Mouse (Mus musculus) stomach, embryonic 16.5 days (tissue): Measurements from ENCODE around the gene Hbq1b. TPM values are rescaled to one million over a fixed set of nuclear protein-coding genes. Genes with fewer than 3 reads are reported as not detected.

ENCODE experiments used
- ATAC-seq: fragments of 200-750 bp; cut with Nextera tagmentation; 2 replicates; pipeline ENCODE4 v1.8.0; 2017; ENCODE audit warnings: moderate number of reproducible peaks, moderate TSS enrichment; ENCODE audit not compliant: insufficient read depth, low FRiP score
- H3K27ac ChIP-seq: fragments of 300-500 bp; sonication (generic); 2 replicates; pipeline ENCODE4 v1.5.1; 2014; ENCODE audit warnings: low read length
- H3K27me3 ChIP-seq: fragments of 300-500 bp; sonication (generic); 2 replicates; pipeline ENCODE4 v1.6.1; 2014; ENCODE audit warnings: low read length, control low read depth, mixed read lengths; ENCODE audit not compliant: control insufficient read depth, insufficient read depth
- H3K36me3 ChIP-seq: fragments of 300-500 bp; sonication (generic); 2 replicates; pipeline ENCODE4 v1.6.1; 2014; ENCODE audit warnings: low read length; ENCODE audit not compliant: control insufficient read depth, insufficient read depth
- H3K4me1 ChIP-seq: fragments of 300-500 bp; sonication (generic); 2 replicates; pipeline ENCODE4 v1.6.1; 2014; ENCODE audit warnings: low read length, control low read depth, mixed read lengths; ENCODE audit not compliant: control insufficient read depth, insufficient read depth
- H3K4me2 ChIP-seq: fragments of 300-500 bp; sonication (generic); 2 replicates; pipeline ENCODE4 v1.6.1; 2014; ENCODE audit warnings: low read depth, low read length, mixed read lengths
- H3K4me3 ChIP-seq: fragments of 300-500 bp; sonication (generic); replicated peaks from 2 replicates; pipeline ENCODE4 v1.5.1; 2014; ENCODE audit warnings: mild to moderate bottlenecking, low read length
- H3K9ac ChIP-seq: fragments of 300-500 bp; sonication (generic); 2 replicates; pipeline ENCODE4 v1.6.1; 2014; ENCODE audit warnings: low read length
- H3K9me3 ChIP-seq: fragments of 300-500 bp; sonication (generic); replicated peaks from 2 replicates; pipeline ENCODE4 v1.6.1; 2016; ENCODE audit warnings: low read length, control low read depth; ENCODE audit not compliant: control insufficient read depth
- WGBS: fragments of 180-500 bp; shearing (Covaris S2); extraction: QIAGEN DNeasy Blood & Tissue Kit; methylation state at CpG from one replicate; pipeline ENCODE4 v1.1.7; 2014; 5-methylcytosine and 5-hydroxymethylcytosine counted together
- polyA plus RNA-seq: library from polyadenylated mRNA; unstranded; fragments of >200 nt; fragmentation: Nextera tagmentation; extraction: Ambion mirVana; gene quantifications from 2 replicates; pipeline ENCODE4 v1.2.1, GENCODE M21; 2015

Hbq1b gene
- polyA plus RNA-seq, 1 experiment from 2014 or later: 5.5 TPM

DNA sequence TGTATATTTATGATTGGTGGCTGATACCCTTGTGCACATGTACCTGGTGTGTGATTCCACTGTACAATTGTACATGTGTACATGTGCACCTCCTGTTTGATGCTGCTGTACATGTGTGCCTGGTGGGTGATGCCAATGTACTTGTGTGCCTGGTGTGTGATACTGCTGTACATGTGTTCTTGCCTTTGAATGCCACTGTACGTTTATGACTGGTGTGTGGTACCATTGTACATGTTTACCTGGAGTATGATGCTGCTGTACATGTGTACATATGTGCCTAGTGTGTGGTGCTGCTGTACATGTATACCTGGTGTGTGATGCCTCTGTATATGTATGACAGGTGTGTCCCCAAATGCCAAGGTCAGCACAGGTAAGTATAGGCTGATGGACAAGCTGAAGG is 14.7 kb downstream of the Hbq1b start:
- Histone ChIP-seq H3K4me1 (no peaks in the 10 kb centered on the region), H3K4me2 (no peak overlapping the region), H3K27ac (no peak overlapping the region), H3K27me3 (0 out of 2 replicates have a peak, but pooled peaks cover 4% of the 10 kb centered on the region), H3K4me3 (no peak overlapping the region), H3K9ac (no peak overlapping the region), H3K9me3 (no peaks in the 10 kb centered on the region), H3K36me3 (no peaks in the 10 kb centered on the region)
- 68% methylated on average over 1 of the region's 1 CpGs for WGBS
- no peak for ATAC-seq

DNA sequence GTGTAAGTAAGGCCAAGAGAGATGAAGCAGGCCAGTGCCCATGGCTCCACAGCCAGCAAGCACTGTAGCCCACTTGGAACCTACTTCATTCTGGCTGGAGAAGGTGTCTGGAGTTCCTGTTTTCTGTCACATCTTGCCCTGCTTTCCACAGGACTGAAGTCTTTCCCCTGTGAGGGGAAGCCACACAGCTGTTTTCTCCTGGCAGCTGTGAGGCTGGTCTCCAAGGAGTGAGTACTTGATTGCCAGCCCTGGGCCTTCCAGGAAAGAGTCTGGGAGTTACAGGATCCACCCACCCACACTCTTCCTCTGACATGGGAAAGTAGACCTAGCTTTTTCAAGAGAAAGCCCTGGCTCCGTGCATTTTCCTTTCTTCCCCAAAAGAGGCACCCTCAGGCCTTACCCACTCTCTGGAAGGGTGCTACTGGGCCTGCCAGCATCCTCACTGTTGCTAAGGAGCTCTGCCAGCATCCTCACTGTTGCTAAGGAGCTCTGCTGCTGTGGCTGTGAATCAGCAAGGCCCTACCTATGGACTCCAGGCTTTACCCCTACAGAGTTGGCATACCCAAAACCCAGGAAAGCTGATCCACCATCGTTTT is 16.2 kb downstream of the Hbq1b start:
- no peak overlapping the region for H3K4me3 ChIP-seq
- no peaks in the 10 kb centered on the region for H3K9me3 ChIP-seq
- H3K27ac ChIP-seq: no peak overlapping the region
- 42% methylated on average over 2 of the region's 2 CpGs for WGBS
- no peak overlapping the region for H3K4me2 ChIP-seq
- no peaks in the 10 kb centered on the region for H3K4me1 ChIP-seq
- H3K36me3 ChIP-seq: no peaks in the 10 kb centered on the region
- H3K27me3 ChIP-seq: 0 out of 2 replicates have a peak, but pooled peaks cover 4% of the 10 kb centered on the region
- no peak overlapping the region for H3K9ac ChIP-seq
- no peak for ATAC-seq

DNA sequence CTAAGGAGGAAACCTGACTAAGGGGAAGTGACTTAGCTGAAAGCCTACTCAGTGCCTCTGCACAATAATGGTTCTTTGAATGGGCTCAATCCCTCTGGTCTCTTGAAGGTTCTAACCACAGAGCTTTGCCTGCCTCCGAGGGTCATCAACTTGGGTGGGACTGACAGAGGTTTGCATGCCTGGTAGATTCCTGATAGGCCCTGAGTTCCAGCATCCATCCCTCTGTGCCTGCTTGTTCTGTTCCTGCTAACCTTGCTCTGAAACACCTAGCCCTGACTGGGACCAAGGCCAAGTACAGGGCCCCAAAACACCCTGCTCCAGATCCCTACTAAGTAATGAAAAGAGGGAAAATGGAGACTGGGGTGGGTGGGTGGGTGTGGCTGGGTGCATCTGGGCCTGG is 16.7 kb downstream of the Hbq1b start:
- 70% methylated on average over 1 of the region's 1 CpGs for WGBS
- no peaks in the 10 kb centered on the region for H3K36me3 ChIP-seq
- no peaks in the 10 kb centered on the region for H3K9me3 ChIP-seq
- no peak overlapping the region for H3K4me3 ChIP-seq
- H3K9ac ChIP-seq: no peak overlapping the region
- H3K4me2 ChIP-seq: no peak overlapping the region
- ATAC-seq: no peak
- no peaks in the 10 kb centered on the region for H3K4me1 ChIP-seq
- 0 out of 2 replicates have a peak, but pooled peaks cover 4% of the 10 kb centered on the region for H3K27me3 ChIP-seq
- no peak overlapping the region for H3K27ac ChIP-seq

DNA sequence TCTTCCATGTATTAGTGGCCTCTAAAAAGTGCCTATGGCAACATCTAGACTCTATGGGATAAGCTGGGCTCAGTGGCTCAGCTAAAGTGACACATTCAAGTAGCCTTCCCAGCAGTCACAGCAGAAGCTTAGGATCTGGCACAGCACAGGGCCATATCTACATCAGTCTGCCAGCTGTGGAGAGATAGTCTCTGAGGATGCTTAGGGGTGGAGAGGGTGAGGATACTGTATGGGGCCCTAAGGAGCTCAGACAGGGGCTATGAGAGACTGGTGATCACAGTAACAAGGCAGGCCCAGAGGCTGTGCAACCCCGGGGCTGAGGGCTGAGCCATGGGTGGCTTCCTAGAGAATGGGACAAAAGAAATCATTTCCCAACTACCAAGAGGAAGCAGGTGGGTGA is 20.2 kb downstream of the Hbq1b start:
- H3K4me2 ChIP-seq: no peak overlapping the region
- WGBS: 70% methylated on average over 1 of the region's 1 CpGs
- ATAC-seq: no peak

DNA sequence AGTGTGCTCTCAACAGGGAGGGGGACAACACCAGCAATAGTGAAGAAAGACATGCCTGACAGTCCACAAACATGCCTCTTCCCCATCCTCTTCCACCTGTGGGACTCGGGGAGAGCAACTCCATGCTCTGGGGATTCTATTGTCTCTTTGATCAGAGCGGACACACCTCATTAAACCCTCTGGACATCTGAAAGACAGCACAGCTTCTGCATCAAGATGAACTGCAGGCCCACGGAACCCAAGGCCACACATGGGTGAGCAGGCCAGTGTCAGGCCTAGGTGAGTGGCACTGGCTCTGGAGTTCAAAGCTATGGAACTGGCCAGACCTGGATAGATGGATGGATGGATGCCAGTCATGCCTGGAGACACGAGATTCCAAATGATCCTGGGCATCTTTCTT is 22.7 kb downstream of the Hbq1b start:
- Histone ChIP-seq H3K36me3 (no peaks in the 10 kb centered on the region), H3K4me1 (no peaks in the 10 kb centered on the region), H3K27me3 (no peaks in the 10 kb centered on the region), H3K4me3 (no peak overlapping the region), H3K4me2 (no peak overlapping the region), H3K27ac (no peak overlapping the region), H3K9me3 (no peaks in the 10 kb centered on the region), H3K9ac (no peak overlapping the region)
- ATAC-seq: no peak
- 70% methylated on average over 4 of the region's 4 CpGs for WGBS

More for the DNA sequence above, 20.2 kb downstream of the Hbq1b start:
- Histone ChIP-seq H3K27ac (no peak overlapping the region), H3K36me3 (no peaks in the 10 kb centered on the region), H3K4me3 (no peak overlapping the region), H3K4me1 (no peaks in the 10 kb centered on the region), H3K27me3 (no peaks in the 10 kb centered on the region), H3K9me3 (no peaks in the 10 kb centered on the region), H3K9ac (no peak overlapping the region)

DNA sequence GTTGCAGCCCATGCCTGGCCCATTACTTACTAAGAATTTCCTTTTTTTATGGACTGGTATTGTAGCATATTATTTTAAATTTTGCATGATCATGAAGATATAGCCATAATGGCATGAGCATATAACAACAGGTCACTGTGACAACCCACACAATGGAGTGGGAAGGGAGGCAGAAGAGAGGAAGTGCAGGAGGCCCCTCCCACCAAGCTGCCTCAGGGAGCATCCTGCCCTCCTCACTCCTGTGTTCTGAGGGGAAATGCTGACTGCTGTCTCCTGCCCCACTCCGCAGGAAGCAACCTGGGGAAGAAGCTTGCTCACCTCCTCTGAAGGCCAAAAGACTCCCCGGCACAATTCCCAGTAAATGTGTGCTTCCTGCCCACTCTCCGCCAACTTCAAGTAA is 23.2 kb downstream of the Hbq1b start:
- H3K4me1 ChIP-seq: no peaks in the 10 kb centered on the region
- H3K4me2 ChIP-seq: no peak overlapping the region
- ATAC-seq: no peak
- no peaks in the 10 kb centered on the region for H3K27me3 ChIP-seq
- no peaks in the 10 kb centered on the region for H3K36me3 ChIP-seq
- 64% methylated on average over 3 of the region's 3 CpGs for WGBS
- H3K4me3 ChIP-seq: no peak overlapping the region
- H3K9ac ChIP-seq: no peak overlapping the region
- H3K27ac ChIP-seq: no peak overlapping the region
- H3K9me3 ChIP-seq: no peaks in the 10 kb centered on the region

DNA sequence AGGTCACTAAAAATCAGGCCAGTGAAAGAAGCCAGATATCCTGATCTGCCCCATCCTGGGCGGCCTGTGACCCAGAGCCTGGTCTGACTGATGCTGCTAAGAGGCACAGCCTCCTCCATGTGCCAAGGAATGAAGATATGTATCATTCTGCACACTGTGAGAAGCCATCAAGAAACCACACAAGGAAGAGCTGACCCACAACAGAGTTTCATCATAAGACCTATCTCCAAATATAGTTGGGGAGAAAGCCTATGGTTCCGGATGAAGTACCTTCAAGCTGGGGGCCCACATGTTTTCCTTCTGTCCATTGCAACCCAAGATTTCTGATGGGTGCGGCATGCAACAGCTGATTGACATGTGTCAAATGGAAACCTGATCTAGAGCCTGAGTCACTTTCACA is 29.2 kb downstream of the Hbq1b start:
- ATAC-seq: no peak
- WGBS: 84% methylated on average over 3 of the region's 3 CpGs
- no peaks in the 10 kb centered on the region for H3K4me1 ChIP-seq
- H3K27ac ChIP-seq: no peak overlapping the region
- no peaks in the 10 kb centered on the region for H3K9me3 ChIP-seq
- H3K4me3 ChIP-seq: no peak overlapping the region
- no peak overlapping the region for H3K9ac ChIP-seq
- no peaks in the 10 kb centered on the region for H3K27me3 ChIP-seq
- no peak overlapping the region for H3K4me2 ChIP-seq
- H3K36me3 ChIP-seq: no peaks in the 10 kb centered on the region

DNA sequence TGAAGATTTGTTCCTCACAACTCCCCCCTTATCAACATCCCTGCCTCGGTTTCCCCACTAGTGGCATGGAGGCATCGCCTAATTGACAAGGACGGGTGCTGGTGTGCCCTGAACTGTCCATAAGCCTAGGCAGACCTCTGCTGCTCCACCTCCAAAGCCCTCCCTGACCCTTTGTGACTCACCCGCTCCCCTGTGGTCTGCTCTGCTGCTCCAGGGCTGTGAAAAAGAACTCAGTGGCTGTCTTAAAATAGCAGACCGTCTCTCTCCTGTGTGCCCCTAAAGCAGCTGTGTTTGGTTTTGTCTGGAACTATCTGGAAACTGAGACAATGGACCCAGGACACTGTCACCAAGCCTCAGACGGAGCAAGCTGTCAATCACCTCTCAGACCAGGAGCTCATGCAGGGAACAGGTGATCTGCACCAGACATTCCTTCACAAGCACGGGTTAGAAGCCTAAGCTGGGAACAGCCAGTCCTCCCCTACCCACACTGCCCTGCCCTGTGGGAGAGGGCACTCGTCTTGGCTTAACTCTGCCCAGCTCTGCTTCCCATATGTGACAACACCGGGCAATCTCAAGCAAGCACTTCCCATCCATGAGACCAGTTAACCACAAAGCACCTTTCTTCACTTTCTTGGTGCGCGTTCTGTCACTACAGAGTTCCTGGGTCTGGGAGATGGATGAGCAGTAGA is 33.9 kb downstream of the Hbq1b start:
- no peak overlapping the region for H3K9ac ChIP-seq
- no peaks in the 10 kb centered on the region for H3K9me3 ChIP-seq
- H3K4me2 ChIP-seq: no peak overlapping the region
- H3K4me1 ChIP-seq: no peaks in the 10 kb centered on the region; the same call in 1 of the 2 replicates
- WGBS: 62% methylated on average over 11 of the region's 11 CpGs
- no peaks in the 10 kb centered on the region for H3K27me3 ChIP-seq
- no peaks in the 10 kb centered on the region for H3K36me3 ChIP-seq
- H3K4me3 ChIP-seq: no peak overlapping the region
- H3K27ac ChIP-seq: no peak overlapping the region
- ATAC-seq: no peak; the same call in 1 of the 2 replicates

DNA sequence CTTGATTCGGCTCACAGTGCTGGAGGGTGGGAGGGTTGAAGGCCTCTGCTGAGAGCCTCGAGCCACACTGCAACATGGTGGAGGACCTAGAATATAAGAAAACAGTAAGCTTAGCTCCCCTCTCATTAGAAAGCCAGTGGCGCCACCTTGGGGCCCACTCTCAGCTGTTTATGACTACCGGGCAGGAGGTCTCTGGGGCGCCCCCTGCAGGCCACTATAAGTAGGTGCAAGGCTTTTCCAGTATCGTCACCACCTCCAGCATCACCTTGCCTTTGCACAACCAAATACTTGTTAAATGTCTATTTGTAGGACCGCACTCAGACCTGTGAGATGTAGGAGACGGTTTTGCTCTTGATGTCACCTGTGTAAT is 34.4 kb downstream of the Hbq1b start:
- Histone ChIP-seq H3K9me3 (no peaks in the 10 kb centered on the region), H3K4me2 (no peak overlapping the region), H3K27me3 (no peaks in the 10 kb centered on the region), H3K36me3 (no peaks in the 10 kb centered on the region), H3K27ac (no peak overlapping the region), H3K4me1 (no peaks in the 10 kb centered on the region; the same call in 1 of the 2 replicates), H3K4me3 (no peak overlapping the region), H3K9ac (no peak overlapping the region)
- ATAC-seq: no peak; the same call in 1 of the 2 replicates
- 40% methylated on average over 8 of the region's 8 CpGs for WGBS
